Mouse (Mus musculus): Measurements from ENCODE around the gene Man1c1. TPM values are rescaled to one million over a fixed set of nuclear protein-coding genes. Genes with fewer than 3 reads are reported as not detected.

The Man1c1 gene
- total RNA-seq, 2 experiments from 2014 or later: 1.8 to 2.9 TPM

- ATAC-seq (replicated peaks; ENCODE audit: low FRiP score, poor library complexity, severe bottlenecking): no peak
These were observed 26.3 kb downstream of the Man1c1 start for GRCm38 (mm10) chr4:134677556-134678508.

- no peak for ATAC-seq (replicated peaks; ENCODE audit: low FRiP score, poor library complexity, severe bottlenecking)
These were observed 28.3 kb downstream of the Man1c1 start for GRCm38 (mm10) chr4:134675800-134676199.

GRCm38 (mm10) chr4:134674970-134675369 lies 29.1 kb downstream of the Man1c1 start:
- ATAC-seq (replicated peaks; ENCODE audit: low FRiP score, poor library complexity, severe bottlenecking): no peak

- ATAC-seq (replicated peaks; ENCODE audit: low FRiP score, poor library complexity, severe bottlenecking): no peak
These were observed 30.1 kb downstream of the Man1c1 start for GRCm38 (mm10) chr4:134673882-134674463.

- no peak for ATAC-seq (replicated peaks; ENCODE audit: low FRiP score, poor library complexity, severe bottlenecking)
These were observed 30.9 kb downstream of the Man1c1 start for GRCm38 (mm10) chr4:134673151-134673550.

GRCm38 (mm10) chr4:134672326-134672725 lies 31.8 kb downstream of the Man1c1 start:
- ATAC-seq (replicated peaks; ENCODE audit: low FRiP score, poor library complexity, severe bottlenecking): no peak

- ATAC-seq (replicated peaks; ENCODE audit: low FRiP score, poor library complexity, severe bottlenecking): no peak
These were observed 32.4 kb downstream of the Man1c1 start for GRCm38 (mm10) chr4:134671660-134672173.

- ATAC-seq (replicated peaks; ENCODE audit: low FRiP score, poor library complexity, severe bottlenecking): no peak
These were observed 34.2 kb downstream of the Man1c1 start for GRCm38 (mm10) chr4:134669742-134670354.

- ATAC-seq (replicated peaks; ENCODE audit: low FRiP score, poor library complexity, severe bottlenecking): no peak
These were observed 35.6 kb downstream of the Man1c1 start for GRCm38 (mm10) chr4:134668355-134669028.

- ATAC-seq (replicated peaks; ENCODE audit: low FRiP score, poor library complexity, severe bottlenecking): no peak
These were observed 37.7 kb downstream of the Man1c1 start for GRCm38 (mm10) chr4:134666391-134666790.

GRCm38 (mm10) chr4:134663052-134663451 lies 41.0 kb downstream of the Man1c1 start:
- no peak for ATAC-seq (replicated peaks; ENCODE audit: low FRiP score, poor library complexity, severe bottlenecking)

GRCm38 (mm10) chr4:134660630-134661183 lies 43.4 kb downstream of the Man1c1 start:
- no peak for ATAC-seq (replicated peaks; ENCODE audit: low FRiP score, poor library complexity, severe bottlenecking)

GRCm38 (mm10) chr4:134659354-134660301 lies 44.5 kb downstream of the Man1c1 start:
- no peak for ATAC-seq (replicated peaks; ENCODE audit: low FRiP score, poor library complexity, severe bottlenecking)

- ATAC-seq (replicated peaks; ENCODE audit: low FRiP score, poor library complexity, severe bottlenecking): no peak
These were observed 46.6 kb downstream of the Man1c1 start for GRCm38 (mm10) chr4:134657473-134657872.

GRCm38 (mm10) chr4:134654391-134654790 lies 49.7 kb downstream of the Man1c1 start:
- ATAC-seq (replicated peaks; ENCODE audit: low FRiP score, poor library complexity, severe bottlenecking): no peak

GRCm38 (mm10) chr4:134652720-134653119 lies 51.4 kb downstream of the Man1c1 start:
- ATAC-seq (replicated peaks; ENCODE audit: low FRiP score, poor library complexity, severe bottlenecking): no peak

GRCm38 (mm10) chr4:134652151-134652550 lies 51.9 kb downstream of the Man1c1 start:
- no peak for ATAC-seq (replicated peaks; ENCODE audit: low FRiP score, poor library complexity, severe bottlenecking)

- no peak for ATAC-seq (replicated peaks; ENCODE audit: low FRiP score, poor library complexity, severe bottlenecking)
These were observed 52.7 kb downstream of the Man1c1 start for GRCm38 (mm10) chr4:134651358-134651757.

Data from erythroid progenitor cell, adult 5-6 weeks (primary cell).